Mouse (Mus musculus): ENCODE data around the gene Map3k5. TPM values are rescaled to one million over a fixed set of nuclear protein-coding genes. Genes with fewer than 3 reads are reported as not detected.

Gene Map3k5
- polyA plus RNA-seq, 1 experiment from 2014 or later = 4.2 TPM

DNA sequence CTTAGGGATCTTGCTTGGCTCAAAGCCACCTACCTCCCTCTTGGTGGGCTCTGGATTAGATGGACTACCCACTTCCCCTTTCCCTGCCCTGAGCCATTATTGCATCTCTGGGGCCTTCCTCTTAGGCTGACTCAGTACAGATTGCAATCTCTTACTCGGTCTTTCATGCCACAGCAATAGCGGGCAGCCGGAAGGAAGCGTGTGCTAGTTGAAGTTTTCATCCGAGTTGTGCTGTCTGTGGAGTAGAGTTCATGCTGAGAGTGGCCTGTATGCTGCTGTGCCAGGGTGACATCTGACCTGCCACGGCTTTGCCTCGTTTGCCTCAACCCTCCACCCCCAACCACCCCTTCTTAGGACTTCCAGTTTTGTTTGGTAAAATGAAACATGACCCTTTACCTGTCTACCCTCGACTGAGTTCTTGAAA, 5.0 kb downstream of the Map3k5 start:
- 56% methylated on average over 8 of the region's 8 CpGs for WGBS (ENCODE audit: insufficient replicate concordance)
- no peaks in the 10 kb centered on the region for H3K9me3 ChIP-seq (replicated peaks; ENCODE audit: control insufficient read depth, low read length)
- no peak overlapping the region for H3K27ac ChIP-seq (ENCODE audit: low read depth, low read length)
- ATAC-seq (replicated peaks; ENCODE audit: insufficient number of reproducible peaks, low FRiP score, low TSS enrichment) = no peak
- no peak overlapping the region for H3K9ac ChIP-seq (ENCODE audit: low read depth, low read length)
- no peak overlapping the region for H3K4me2 ChIP-seq
- H3K27me3 ChIP-seq (ENCODE audit: control insufficient read depth, insufficient read depth, low read length) = 0 out of 2 replicates have a peak, but pooled peaks cover 7% of the 10 kb centered on the region
- H3K4me1 ChIP-seq (ENCODE audit: control insufficient read depth, insufficient read depth, low read length) = peaks cover 22% of the 10 kb centered on the region
- no peaks in the 10 kb centered on the region for H3K36me3 ChIP-seq (ENCODE audit: control insufficient read depth, insufficient read depth, low read length)
- H3K4me3 ChIP-seq (ENCODE audit: low read depth, low read length) = no peak overlapping the region

DNA sequence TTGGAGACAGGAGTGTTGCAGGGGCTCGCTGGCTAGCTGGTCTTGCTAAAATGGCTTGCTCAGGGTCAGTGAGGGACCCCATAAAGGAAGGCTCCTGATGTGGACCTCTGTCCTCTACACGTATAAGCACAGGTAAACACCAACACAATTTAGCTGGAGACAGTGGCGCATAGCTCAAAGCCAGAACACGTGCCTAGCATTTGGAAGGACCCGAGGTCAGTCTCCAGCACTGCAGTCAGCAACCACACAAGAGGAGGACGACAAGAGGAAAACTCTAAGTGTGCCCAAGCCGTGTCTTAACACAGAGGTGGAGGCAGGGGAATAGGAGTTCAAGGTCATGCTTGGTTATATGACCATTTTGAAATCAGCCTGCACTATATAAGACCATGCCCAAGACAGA, 5.9 kb downstream of the Map3k5 start:
- Histone ChIP-seq H3K4me1 (ENCODE audit: control insufficient read depth, insufficient read depth, low read length) (peaks cover 22% of the 10 kb centered on the region), H3K4me2 (no peak overlapping the region), H3K9ac (ENCODE audit: low read depth, low read length) (no peak overlapping the region), H3K27ac (ENCODE audit: low read depth, low read length) (no peak overlapping the region), H3K27me3 (ENCODE audit: control insufficient read depth, insufficient read depth, low read length) (0 out of 2 replicates have a peak, but pooled peaks cover 3% of the 10 kb centered on the region), H3K36me3 (ENCODE audit: control insufficient read depth, insufficient read depth, low read length) (no peaks in the 10 kb centered on the region), H3K4me3 (ENCODE audit: low read depth, low read length) (no peak overlapping the region), H3K9me3 (replicated peaks; ENCODE audit: control insufficient read depth, low read length) (no peaks in the 10 kb centered on the region)
- WGBS (ENCODE audit: insufficient replicate concordance) = 87% methylated on average over 7 of the region's 7 CpGs
- ATAC-seq (replicated peaks; ENCODE audit: insufficient number of reproducible peaks, low FRiP score, low TSS enrichment) = no peak

DNA sequence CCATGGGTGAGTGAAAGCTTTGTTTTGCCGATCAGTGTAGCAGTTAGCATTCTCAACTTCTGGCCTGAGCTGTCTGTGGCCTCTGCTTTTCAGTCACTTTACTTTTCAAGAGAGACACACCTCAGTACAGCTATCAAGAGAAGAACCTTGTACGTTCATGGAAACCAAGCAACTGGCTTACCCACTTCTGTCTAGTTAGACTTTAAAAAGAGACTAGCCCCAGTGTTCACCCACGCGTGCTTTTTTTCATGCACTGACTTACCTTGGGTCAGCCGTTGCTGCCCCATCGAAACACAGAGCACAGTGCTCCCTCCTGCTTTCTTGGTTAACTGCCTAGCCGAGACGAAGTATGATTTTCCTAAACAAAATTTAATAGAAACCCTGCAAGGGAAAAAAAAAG, 6.4 kb downstream of the Map3k5 start:
- Histone ChIP-seq H3K9ac (ENCODE audit: low read depth, low read length) (no peak overlapping the region), H3K27me3 (ENCODE audit: control insufficient read depth, insufficient read depth, low read length) (0 out of 2 replicates have a peak, but pooled peaks cover 3% of the 10 kb centered on the region), H3K27ac (ENCODE audit: low read depth, low read length) (no peak overlapping the region), H3K4me2 (no peak overlapping the region), H3K36me3 (ENCODE audit: control insufficient read depth, insufficient read depth, low read length) (no peaks in the 10 kb centered on the region), H3K4me1 (ENCODE audit: control insufficient read depth, insufficient read depth, low read length) (peaks cover 22% of the 10 kb centered on the region), H3K9me3 (replicated peaks; ENCODE audit: control insufficient read depth, low read length) (no peaks in the 10 kb centered on the region), H3K4me3 (ENCODE audit: low read depth, low read length) (no peak overlapping the region)
- WGBS (ENCODE audit: insufficient replicate concordance) = 89% methylated on average over 8 of the region's 8 CpGs
- ATAC-seq (replicated peaks; ENCODE audit: insufficient number of reproducible peaks, low FRiP score, low TSS enrichment) = no peak

DNA sequence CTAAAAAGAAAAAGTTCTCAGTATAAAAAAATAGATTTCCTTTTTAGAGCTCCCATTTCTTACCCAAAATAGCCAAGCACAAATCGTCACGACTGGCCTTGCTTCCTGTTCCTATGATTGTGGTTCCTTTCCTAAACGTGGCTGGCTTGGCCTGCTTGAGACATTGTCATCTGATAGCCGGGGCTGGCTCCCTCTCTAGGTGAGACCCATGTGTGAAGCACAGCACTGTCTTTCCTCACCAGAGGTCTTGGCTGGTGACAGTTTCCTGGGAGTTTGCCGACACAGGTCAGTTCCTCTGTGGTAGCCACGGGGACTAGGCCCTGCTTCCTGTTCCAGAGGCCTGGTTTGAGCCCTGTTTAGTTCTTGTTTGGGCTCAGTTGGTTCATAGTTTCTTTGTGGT, 6.8 kb downstream of the Map3k5 start:
- Histone ChIP-seq H3K4me1 (ENCODE audit: control insufficient read depth, insufficient read depth, low read length) (peaks cover 22% of the 10 kb centered on the region), H3K9me3 (replicated peaks; ENCODE audit: control insufficient read depth, low read length) (no peaks in the 10 kb centered on the region), H3K27me3 (ENCODE audit: control insufficient read depth, insufficient read depth, low read length) (no peaks in the 10 kb centered on the region), H3K36me3 (ENCODE audit: control insufficient read depth, insufficient read depth, low read length) (no peaks in the 10 kb centered on the region), H3K27ac (ENCODE audit: low read depth, low read length) (no peak overlapping the region), H3K4me2 (no peak overlapping the region), H3K4me3 (ENCODE audit: low read depth, low read length) (no peak overlapping the region), H3K9ac (ENCODE audit: low read depth, low read length) (no peak overlapping the region)
- no peak for ATAC-seq (replicated peaks; ENCODE audit: insufficient number of reproducible peaks, low FRiP score, low TSS enrichment)
- 17% methylated on average over 6 of the region's 6 CpGs for WGBS (ENCODE audit: insufficient replicate concordance)

DNA sequence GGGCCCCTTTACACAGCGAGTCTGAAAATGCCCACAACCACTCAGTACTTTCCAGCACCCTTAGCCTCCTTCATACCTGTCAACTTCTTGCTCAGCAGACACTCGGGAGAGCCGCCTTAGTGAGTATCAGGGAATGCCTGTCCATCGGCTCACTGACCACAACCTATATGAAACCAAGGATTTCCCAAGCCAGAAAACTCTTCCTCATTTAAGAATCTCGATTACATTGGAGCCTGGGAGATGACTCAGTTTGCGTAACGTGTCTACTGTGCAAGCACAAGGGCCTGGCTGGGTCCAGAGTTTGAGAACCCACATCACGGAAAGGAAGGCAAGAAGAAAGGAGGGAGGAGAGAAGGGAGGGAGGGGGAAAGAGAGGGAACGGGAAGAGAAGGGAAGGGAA, 7.6 kb downstream of the Map3k5 start:
- Histone ChIP-seq H3K9me3 (replicated peaks; ENCODE audit: control insufficient read depth, low read length) (no peaks in the 10 kb centered on the region), H3K4me1 (ENCODE audit: control insufficient read depth, insufficient read depth, low read length) (peaks cover 19% of the 10 kb centered on the region), H3K9ac (ENCODE audit: low read depth, low read length) (no peak overlapping the region), H3K27ac (ENCODE audit: low read depth, low read length) (no peak overlapping the region), H3K4me2 (no peak overlapping the region), H3K4me3 (ENCODE audit: low read depth, low read length) (no peak overlapping the region), H3K27me3 (ENCODE audit: control insufficient read depth, insufficient read depth, low read length) (no peaks in the 10 kb centered on the region), H3K36me3 (ENCODE audit: control insufficient read depth, insufficient read depth, low read length) (no peaks in the 10 kb centered on the region)
- ATAC-seq (replicated peaks; ENCODE audit: insufficient number of reproducible peaks, low FRiP score, low TSS enrichment) = no peak
- WGBS (ENCODE audit: insufficient replicate concordance) = 82% methylated on average over 9 of the region's 9 CpGs

DNA sequence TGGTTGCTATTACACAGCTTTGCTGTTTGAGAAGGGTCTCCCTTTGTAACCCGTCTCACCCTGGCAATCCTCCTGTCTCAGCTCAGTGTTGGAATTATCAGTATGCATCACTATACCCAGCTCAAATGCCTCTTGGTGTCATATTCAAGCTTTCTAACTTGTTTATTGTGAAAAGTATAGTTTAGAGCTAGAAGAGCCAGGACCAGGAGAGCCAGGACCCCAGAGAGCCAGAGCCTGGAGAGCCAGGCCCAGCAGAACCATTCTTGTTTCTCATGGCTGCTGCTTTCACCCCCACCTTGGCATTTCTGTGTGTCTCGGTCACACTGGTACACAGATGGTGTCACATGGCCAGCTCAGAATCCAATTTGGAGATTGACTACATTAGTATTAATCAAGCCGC, 8.3 kb downstream of the Map3k5 start:
- no peak for ATAC-seq (replicated peaks; ENCODE audit: insufficient number of reproducible peaks, low FRiP score, low TSS enrichment)
- WGBS (ENCODE audit: insufficient replicate concordance) = 88% methylated on average over 3 of the region's 3 CpGs
- H3K9ac ChIP-seq (ENCODE audit: low read depth, low read length) = no peak overlapping the region

DNA sequence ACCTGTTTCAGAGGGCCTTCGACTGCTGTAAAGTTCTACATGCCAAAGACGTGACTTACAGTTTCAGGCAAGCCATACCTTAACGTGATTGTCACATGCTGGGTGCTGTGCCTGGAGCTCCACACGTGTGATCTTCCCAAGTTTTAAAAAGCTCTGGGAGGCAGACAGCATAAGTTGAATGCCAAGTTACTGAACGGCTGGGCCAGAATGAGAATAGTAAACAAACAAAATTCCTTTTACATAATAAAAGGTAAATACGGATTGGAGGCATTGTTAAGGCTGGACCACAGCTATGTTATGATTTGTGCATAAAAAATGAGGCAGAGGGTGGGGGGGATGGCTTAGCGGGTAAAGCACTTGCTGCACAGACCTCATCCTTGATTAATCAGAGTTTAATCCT, 11.4 kb downstream of the Map3k5 start:
- Histone ChIP-seq H3K4me2 (no peak overlapping the region), H3K9me3 (replicated peaks; ENCODE audit: control insufficient read depth, low read length) (no peaks in the 10 kb centered on the region), H3K27ac (ENCODE audit: low read depth, low read length) (no peak overlapping the region), H3K4me3 (ENCODE audit: low read depth, low read length) (no peak overlapping the region), H3K36me3 (ENCODE audit: control insufficient read depth, insufficient read depth, low read length) (no peaks in the 10 kb centered on the region), H3K4me1 (ENCODE audit: control insufficient read depth, insufficient read depth, low read length) (peaks cover 5% of the 10 kb centered on the region; the same call in 1 of the 2 replicates), H3K27me3 (ENCODE audit: control insufficient read depth, insufficient read depth, low read length) (no peaks in the 10 kb centered on the region), H3K9ac (ENCODE audit: low read depth, low read length) (no peak overlapping the region)
- WGBS (ENCODE audit: insufficient replicate concordance) = 79% methylated on average over 7 of the region's 7 CpGs
- ATAC-seq (replicated peaks; ENCODE audit: insufficient number of reproducible peaks, low FRiP score, low TSS enrichment) = no peak

More for the DNA sequence above, 8.3 kb downstream of the Map3k5 start:
- Histone ChIP-seq H3K4me3 (ENCODE audit: low read depth, low read length) (no peak overlapping the region), H3K4me2 (no peak overlapping the region), H3K27me3 (ENCODE audit: control insufficient read depth, insufficient read depth, low read length) (no peaks in the 10 kb centered on the region), H3K27ac (ENCODE audit: low read depth, low read length) (no peak overlapping the region), H3K9me3 (replicated peaks; ENCODE audit: control insufficient read depth, low read length) (no peaks in the 10 kb centered on the region), H3K36me3 (ENCODE audit: control insufficient read depth, insufficient read depth, low read length) (no peaks in the 10 kb centered on the region), H3K4me1 (ENCODE audit: control insufficient read depth, insufficient read depth, low read length) (peaks cover 13% of the 10 kb centered on the region)

DNA sequence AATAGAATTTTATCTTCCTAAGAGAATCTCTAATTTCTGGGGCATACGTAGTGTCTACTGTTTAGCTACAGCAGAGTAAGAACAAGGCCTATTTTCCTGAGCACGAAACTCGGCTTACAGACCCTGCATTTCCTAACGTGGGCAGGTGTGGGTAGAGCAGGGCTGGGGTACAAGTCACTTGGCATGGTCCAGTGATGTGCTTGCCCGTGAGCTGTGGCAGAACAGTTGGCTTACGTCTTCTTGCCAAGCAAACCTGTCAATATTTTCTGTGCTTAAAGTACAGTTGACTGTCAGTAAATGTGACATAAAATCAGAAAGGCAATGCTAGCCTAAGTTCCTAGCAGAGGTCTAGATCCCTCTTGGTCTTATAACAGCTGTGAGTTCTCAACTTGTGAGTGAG, 12.4 kb downstream of the Map3k5 start:
- Histone ChIP-seq H3K27me3 (ENCODE audit: control insufficient read depth, insufficient read depth, low read length) (no peaks in the 10 kb centered on the region), H3K27ac (ENCODE audit: low read depth, low read length) (no peak overlapping the region), H3K4me3 (ENCODE audit: low read depth, low read length) (no peak overlapping the region), H3K9me3 (replicated peaks; ENCODE audit: control insufficient read depth, low read length) (no peaks in the 10 kb centered on the region), H3K4me1 (ENCODE audit: control insufficient read depth, insufficient read depth, low read length) (no peaks in the 10 kb centered on the region), H3K36me3 (ENCODE audit: control insufficient read depth, insufficient read depth, low read length) (no peaks in the 10 kb centered on the region), H3K9ac (ENCODE audit: low read depth, low read length) (no peak overlapping the region), H3K4me2 (no peak overlapping the region)
- WGBS (ENCODE audit: insufficient replicate concordance) = 83% methylated on average over 6 of the region's 6 CpGs
- no peak for ATAC-seq (replicated peaks; ENCODE audit: insufficient number of reproducible peaks, low FRiP score, low TSS enrichment)

DNA sequence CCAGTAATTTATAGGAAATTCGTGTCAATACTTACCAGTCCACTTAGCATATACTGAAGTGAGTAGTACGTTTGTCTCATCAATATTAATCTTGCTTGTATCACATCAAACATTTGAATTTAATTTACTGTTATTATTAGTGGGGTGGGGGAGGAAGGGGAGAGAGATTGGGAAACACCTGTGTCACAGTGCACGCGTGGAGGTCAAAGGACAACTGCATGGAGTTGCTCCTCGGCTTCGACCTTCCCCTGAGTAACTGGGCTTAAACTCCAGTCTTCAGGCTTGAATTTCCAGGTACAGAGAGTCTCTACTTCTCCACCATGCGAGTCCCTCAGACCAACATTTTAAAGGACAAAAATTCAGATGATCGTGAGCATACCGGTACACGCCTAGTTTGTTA, 13.2 kb downstream of the Map3k5 start:
- no peaks in the 10 kb centered on the region for H3K9me3 ChIP-seq (replicated peaks; ENCODE audit: control insufficient read depth, low read length)
- 89% methylated on average over 10 of the region's 10 CpGs for WGBS (ENCODE audit: insufficient replicate concordance)
- no peaks in the 10 kb centered on the region for H3K4me1 ChIP-seq (ENCODE audit: control insufficient read depth, insufficient read depth, low read length)
- no peaks in the 10 kb centered on the region for H3K27me3 ChIP-seq (ENCODE audit: control insufficient read depth, insufficient read depth, low read length)
- H3K4me3 ChIP-seq (ENCODE audit: low read depth, low read length) = no peak overlapping the region
- ATAC-seq (replicated peaks; ENCODE audit: insufficient number of reproducible peaks, low FRiP score, low TSS enrichment) = no peak
- H3K4me2 ChIP-seq = no peak overlapping the region
- no peak overlapping the region for H3K9ac ChIP-seq (ENCODE audit: low read depth, low read length)
- no peaks in the 10 kb centered on the region for H3K36me3 ChIP-seq (ENCODE audit: control insufficient read depth, insufficient read depth, low read length)
- H3K27ac ChIP-seq (ENCODE audit: low read depth, low read length) = no peak overlapping the region

All from heart, embryonic 11.5 days (tissue).